Mouse (Mus musculus) thymus, postnatal 36 days (tissue): ENCODE measurements around the gene Klk1b26.
"Not testable (repeated sequence)": the region's sequence is repeated elsewhere in the genome, so short reads cannot be mapped to it uniquely, and the experiment has no call there.

Experiments
- DNase-seq, 2 experiments: peaks; one replicate each; pipeline ENCODE4 v3.0.0; 2022; ENCODE audit warnings: mixed read lengths in 2 of 2

The Klk1b26 gene

DNA sequence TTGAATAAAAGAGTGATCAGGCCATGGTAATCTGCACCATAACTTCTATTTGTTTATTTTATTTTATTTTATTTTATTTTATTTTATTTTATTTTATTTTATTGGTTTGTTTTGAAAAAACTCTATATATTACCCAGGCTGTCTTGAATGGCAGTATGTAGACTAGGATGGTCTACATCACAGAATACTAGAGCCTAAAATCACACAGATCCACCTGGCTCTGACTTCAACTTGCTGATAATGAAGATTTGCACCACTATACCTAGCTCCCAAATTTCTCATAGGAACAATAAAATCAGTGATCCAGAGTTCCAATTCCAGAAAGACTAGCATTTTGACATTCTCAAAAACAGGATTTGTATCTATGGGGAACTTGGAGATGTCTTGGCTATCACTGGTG, at the start of gene Klk1b26:
TSS of gene Klk1b26 (plus strand) at position 301 of the 400 bp plus-strand sequence.
- not testable (repeated sequence) for DNase-seq

DNA sequence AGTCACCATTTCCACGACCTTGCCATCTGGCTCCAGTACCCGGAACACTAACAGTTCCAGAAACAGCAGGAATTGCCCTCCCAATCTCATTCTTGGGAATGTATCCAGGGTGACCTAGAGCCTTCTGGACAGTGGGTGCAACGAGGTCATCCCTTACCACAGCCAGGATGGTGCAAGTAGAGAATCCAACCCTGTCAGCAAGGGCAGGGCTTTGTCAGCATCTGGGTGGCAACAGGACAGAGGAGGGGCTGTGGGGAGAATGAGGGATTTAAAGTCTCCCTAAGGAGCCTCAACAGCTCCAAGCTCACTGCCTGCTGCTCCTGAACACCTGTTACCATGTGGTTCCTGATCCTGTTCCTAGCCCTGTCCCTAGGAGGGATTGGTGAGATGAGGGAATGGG, 45.5 kb upstream of the Klk1b26 start, which contains the start of gene Klk1b1:
TSS of gene Klk1b1 (plus strand) at position 301 of the 400 bp plus-strand sequence.
- DNase-seq, result no peak

DNA sequence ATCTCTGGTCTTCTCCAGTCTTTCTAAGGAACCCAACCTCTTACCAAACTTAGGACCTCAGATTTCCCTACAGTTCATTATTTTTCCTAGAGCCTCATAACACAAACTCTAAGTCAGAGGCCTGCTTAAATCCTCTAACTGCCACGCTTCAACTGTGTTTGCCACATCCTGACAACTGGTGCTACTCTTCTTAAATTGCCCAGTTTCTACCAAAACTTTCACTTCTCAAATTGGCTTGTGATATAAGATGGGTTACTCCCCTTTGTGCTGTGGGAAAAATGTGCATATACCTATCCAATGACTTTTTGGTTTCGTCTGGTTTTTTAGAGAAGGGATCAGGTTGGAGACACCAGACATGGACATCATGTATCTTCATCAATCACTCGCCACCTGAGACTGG, 44.9 kb upstream of the Klk1b26 start:
- no peak for DNase-seq

DNA sequence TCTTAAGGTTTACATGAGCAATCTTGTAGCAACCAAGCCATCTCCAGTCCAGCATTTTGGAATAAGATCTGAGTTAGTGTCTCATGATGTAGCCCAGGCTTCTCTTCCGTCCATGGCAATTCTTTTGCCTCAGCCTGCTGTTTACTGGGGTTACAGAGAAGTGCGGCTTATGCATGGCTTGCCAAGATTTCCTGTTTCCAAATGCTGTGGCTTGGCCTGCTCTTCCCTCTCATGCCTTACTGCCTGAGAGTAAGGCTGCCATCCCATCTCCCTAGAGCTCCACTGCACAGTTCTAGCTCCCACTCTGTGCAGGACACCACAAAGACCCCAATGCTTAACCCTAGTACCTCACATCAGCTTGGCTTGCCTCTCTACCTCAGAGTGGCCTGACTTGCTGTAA, 44.4 kb upstream of the Klk1b26 start:
- DNase-seq, result no peak

DNA sequence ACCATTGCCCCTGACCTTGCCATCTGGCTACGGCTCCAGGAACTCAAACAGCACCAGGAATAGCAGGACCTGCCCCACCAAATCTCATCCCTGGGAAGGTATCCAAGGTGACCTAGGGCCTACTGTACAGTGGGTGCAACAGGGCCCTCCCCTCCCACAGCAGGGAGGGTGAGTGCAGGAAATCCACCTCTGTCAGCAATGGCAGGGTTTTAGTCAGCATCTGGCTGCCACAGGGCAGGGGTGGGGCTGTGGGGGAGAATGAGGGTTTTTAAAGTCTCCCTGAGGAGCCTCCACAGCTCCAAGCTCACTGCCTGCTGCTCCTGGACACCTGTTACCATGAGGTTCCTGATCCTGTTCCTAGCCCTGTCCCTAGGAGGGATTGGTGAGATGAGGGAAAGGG, 36.2 kb upstream of the Klk1b26 start, which contains the start of gene Klk1b9:
TSS of gene Klk1b9 (plus strand) at position 301 of the 400 bp plus-strand sequence.
- DNase-seq, result not testable (repeated sequence)

DNA sequence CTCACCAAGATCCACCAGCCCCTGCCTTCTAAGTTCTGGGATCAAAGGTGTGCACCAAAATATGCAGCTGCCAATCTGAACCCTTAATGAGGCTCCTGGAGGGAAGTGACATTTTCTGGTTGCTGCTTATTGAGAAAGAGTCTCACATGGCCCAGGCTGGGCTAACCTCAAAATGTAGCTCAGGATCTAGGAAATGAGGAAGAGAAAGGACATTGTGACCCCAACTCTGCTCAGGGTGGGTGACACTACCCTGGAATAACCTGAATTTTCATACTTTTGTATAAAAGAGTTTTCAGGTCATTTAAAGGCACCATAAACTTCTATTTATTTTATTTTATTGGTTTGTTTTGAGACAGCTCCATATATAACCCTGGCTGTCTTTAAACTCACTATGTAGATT, 26.3 kb upstream of the Klk1b26 start:
- DNase-seq, result no peak

DNA sequence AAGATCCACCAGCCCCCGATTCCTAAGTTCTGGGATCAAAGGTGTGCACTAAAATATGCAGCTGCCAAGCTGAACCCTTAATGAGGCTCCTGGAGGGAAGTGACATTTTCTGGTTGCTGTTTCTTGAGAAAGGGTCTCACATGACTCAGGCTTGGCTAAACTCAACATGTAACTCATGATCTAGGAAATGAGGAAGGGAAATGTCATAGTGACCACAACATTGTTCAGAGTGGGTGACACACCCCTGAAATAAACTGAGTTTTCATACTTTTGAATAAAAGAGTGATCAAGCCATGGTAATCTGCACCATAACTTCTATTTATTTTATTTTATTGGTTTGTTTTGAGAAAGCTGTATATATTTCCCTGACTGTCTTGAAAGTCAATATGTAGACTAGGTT, 17.1 kb upstream of the Klk1b26 start:
- DNase-seq, result not testable (repeated sequence)

DNA sequence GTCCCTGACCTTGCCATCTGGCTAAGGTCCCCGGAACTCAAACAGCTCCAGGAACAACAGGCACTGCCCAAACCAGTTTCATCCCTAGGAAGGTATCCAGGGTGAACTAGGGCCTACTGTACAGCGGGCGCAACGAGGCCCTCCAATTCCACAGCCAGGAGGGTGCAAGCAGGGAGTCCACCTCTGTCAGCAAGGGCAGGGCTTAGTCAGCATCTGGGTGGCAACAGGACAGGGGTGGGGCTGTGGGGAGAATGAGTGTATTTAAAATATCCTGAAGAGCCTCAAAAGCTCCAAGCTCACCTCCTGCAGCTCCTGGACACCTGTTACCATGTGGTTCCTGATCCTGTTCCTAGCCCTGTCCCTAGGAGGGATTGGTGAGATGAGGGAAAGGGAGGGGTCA, 16.4 kb upstream of the Klk1b26 start, which contains the start of gene Klk1b11:
TSS of gene Klk1b11 (plus strand) at position 301 of the 400 bp plus-strand sequence.
- DNase-seq, result not testable (repeated sequence)

DNA sequence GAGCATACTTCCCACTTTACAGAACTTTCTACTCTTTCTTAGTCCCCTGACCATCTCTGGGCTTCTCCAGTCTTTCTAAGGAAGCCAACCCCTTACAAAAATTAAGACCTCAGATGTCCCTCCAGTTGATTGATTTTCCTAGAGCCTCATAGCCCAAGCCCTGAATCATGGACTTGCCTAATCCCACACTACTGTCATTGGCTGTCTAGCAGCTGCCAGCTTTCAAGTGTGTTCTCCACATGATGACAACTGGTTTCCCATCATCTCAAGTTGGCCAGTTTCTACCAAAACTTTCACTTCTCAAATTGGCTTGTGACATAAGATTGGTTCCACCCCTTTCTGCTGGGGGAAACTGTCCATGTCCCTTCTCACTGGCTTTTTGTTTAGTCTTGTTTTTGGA, 7.1 kb upstream of the Klk1b26 start:
- no peak for DNase-seq

DNA sequence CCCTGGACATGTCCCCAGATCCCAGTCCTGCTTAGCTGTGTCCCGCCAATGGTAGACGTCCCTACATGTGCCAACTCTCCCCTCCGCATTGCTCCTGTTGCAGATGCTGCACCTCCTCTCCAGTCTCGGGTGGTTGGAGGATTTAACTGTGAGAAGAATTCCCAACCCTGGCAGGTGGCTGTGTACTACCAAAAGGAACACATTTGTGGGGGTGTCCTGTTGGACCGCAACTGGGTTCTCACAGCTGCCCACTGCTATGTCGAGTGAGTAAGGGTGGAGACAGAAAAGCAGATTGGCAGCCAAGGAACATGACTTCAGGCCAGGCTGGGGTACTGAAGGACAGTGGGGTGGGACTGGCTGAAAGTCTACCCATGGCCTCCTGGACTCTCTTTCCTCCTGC, 2.7 kb downstream of the Klk1b26 start:
- DNase-seq, result not testable (repeated sequence)

DNA sequence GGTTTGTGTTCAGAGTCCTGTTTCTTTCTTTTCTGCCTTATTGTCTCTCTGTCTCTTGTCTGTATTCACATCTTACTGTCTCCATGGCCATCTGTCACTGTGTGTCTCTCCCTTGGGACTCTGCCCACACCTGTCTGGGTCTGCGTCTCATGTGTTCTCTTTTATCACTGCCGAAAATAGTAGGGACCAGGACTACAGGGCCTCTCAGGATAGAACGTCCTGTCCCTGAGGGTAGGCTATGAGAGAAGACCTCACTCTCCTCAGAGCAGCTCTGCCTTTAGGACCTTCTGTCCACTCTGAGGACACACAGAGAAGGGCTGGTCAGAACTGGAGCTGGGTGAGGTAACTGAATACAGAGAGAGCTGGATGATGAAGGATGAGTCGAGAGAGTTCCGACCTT, 3.1 kb downstream of the Klk1b26 start:
- DNase-seq, result no peak

DNA sequence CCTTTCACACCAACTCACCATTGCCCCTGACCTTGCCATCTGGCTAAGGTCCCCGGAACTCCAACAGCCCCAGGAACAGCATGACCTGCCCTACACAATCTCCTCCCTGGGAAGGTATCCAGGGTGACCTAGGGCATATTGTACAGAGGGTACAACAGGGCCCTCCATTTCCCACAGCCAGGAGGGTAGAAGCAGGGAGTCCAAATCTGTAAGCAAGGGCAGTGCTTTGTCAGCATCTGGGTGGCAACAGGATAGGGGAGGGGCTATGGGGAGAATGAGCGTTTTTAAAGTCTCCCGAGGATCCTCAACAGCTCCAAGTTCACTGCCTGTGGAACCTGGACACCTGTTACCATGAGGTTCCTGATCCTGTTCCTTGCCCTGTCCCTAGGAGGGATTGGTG, 40.0 kb downstream of the Klk1b26 start, which contains the start of gene Klk1b27:
TSS of gene Klk1b27 (plus strand) at position 301 of the 400 bp plus-strand sequence.
- not testable (repeated sequence) for DNase-seq
